Mouse (Mus musculus): Measurements from ENCODE around the gene Acadvl.

The Acadvl gene

GRCm38 (mm10) chr11:69976271-69976670 lies 38.9 kb downstream of the Acadvl start:
- DNase-seq, result no peak

- no peak for DNase-seq
These were observed 40.3 kb downstream of the Acadvl start for GRCm38 (mm10) chr11:69974907-69975306.

- DNase-seq, result no peak
These were observed 44.4 kb downstream of the Acadvl start for GRCm38 (mm10) chr11:69970775-69971174.

GRCm38 (mm10) chr11:69970222-69970621 lies 45.0 kb downstream of the Acadvl start:
- DNase-seq, result no peak

- DNase-seq, result no peak
These were observed 46.4 kb downstream of the Acadvl start for GRCm38 (mm10) chr11:69968793-69969192.

DNA sequence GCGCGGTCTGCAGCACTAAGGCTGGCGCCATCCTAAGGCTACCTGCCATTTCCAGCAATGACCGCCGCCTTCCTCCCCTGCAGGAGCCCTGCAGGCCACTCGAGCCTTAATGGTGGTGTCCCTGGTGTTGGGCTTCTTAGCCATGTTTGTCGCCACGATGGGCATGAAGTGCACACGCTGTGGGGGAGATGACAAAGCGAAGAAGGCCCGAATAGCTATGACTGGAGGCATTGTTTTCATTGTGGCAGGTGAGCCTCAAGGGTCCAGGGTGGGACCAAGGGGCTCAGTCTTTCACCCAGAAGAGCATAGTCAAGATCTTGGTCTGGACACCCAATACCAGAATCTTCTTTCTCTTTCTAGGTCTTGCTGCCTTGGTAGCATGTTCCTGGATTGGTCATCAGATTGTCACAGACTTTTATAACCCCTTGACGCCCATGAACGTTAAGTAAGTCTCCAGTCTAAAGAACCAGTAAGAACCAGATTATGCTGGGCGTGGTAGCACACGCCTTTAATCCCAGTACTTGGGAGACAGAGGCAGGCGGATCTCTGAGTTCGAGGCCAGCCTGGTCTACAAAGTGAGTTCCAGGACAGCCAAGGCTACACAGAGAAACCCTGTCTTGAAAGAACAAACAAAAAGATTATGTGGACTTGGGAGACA lies 48.2 kb downstream of the Acadvl start:
- DNase-seq, result no peak

DNA sequence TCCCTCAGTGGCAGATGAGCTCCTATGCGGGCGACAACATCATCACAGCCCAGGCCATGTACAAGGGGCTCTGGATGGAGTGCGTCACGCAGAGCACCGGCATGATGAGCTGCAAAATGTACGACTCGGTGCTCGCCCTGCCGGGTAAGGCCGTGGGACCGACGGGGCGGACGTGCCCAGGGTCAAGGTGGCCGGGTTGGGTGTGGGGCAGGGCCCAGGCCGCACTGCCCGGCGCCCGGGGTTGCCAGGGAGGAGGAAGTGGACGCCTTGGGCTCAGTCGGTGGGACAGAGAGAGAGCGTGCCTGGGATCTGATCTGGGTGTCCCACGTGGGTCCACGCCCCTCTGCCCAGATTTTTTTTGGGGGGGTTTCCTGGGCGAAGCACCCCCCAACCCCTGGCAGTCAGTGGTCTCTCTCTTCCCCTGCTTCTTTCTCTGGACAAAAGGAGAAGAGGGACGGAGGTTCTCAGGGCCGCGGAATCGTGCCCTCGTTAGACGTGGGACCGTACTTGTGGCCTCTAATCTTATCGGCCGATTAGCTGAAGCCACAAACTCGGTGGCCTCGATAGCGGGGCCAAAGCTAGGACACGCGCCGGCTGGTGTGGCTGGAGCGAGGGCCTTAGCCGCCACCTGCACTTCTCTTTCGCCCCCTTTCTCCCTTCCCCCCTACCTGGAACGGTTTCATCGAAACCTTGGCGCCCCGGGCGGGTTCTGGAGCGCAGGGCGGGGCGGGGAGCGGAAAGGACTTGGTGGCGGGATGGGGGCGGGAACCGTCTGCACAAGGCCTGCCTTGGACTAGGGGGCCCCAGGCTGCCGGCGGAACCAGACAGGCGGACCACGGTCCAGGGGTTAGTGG lies 49.0 kb downstream of the Acadvl start:
- peak; percentile 60 for DNase-seq

DNA sequence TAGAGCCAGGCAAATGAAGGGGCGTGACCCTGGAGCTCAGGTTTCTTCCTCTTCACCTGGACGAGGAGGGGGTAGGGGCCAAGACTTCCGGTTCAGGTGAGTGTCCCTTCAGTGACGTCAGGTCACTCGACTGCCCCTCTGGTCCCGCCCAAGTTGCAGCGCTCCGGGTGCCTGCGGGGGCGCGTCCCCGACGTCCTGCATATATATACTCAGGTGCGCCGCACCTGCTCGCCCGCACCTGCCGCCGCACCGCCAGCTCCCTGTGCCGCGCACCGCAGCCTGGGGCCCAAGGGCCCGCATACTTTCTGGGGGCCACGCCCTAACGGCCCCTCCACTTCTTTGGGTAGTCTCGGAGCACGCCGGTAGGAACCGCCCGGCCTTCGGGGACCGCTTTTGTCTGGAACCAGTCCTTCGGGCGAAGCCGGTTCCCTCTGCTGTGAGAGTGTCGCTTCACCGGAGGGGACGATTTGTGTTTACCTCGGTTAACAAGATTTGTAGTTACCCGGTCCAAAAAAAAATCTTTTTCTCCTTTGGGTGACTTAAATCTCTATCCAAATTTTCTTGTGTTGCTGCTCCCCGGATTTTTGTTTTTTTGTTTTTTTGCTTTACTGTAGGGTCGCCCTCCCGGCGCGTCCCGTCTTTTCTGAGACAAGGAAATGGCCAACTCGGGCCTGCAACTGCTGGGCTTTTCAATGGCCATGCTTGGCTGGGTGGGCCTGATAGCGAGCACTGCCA lies 49.8 kb downstream of the Acadvl start:
- DNase-seq, result peak; percentile 69

DNA sequence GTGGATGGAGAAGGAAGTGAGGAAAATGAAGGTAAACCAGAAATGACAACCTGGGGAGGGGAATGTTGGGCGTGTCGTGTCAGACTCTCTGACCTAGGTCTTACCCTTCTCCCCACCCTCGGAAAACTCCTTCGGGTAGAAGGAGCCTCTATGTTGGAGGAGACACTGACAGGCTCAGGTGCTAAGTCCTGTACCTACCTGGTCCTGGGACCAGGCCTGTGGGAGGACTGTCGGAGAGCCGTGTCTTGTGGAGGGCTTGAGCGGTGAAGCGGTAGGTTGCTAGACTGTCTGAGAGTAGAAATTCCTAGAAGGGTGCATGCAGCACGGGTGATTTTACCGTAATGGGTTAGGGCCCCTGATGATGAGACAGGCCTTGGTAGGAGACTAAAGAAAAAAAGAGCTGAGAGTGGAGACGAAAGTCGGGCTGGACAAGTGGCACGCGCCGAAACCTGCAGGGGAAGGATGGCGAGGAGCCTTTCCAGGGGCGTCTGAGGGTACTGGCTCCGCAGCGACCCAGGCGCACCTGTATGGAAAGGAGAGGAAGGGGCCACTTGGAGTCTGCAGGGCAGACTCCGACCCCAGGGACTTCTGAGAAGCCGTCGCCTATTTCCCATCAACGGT lies 50.5 kb downstream of the Acadvl start, which contains the start of gene Cldn7:
Gene Cldn7, plus strand, starts transcription at position 130 of the 621 bp plus-strand sequence.
- DNase-seq, result no peak

GRCm38 (mm10) chr11:69961841-69962240 lies 53.4 kb downstream of the Acadvl start:
- no peak for DNase-seq

GRCm38 (mm10) chr11:69960616-69961015 lies 54.6 kb downstream of the Acadvl start:
- no peak for DNase-seq

All from kidney, adult 18-20 months (tissue).